Mouse (Mus musculus): ENCODE measurements at regions not wholly inside any gene's neighbourhood (a gene's known extent, or its start where the extent isn't known, plus 50 kb on each side); places are given as distances from the start of the nearest gene placed in this dataset.

DNA sequence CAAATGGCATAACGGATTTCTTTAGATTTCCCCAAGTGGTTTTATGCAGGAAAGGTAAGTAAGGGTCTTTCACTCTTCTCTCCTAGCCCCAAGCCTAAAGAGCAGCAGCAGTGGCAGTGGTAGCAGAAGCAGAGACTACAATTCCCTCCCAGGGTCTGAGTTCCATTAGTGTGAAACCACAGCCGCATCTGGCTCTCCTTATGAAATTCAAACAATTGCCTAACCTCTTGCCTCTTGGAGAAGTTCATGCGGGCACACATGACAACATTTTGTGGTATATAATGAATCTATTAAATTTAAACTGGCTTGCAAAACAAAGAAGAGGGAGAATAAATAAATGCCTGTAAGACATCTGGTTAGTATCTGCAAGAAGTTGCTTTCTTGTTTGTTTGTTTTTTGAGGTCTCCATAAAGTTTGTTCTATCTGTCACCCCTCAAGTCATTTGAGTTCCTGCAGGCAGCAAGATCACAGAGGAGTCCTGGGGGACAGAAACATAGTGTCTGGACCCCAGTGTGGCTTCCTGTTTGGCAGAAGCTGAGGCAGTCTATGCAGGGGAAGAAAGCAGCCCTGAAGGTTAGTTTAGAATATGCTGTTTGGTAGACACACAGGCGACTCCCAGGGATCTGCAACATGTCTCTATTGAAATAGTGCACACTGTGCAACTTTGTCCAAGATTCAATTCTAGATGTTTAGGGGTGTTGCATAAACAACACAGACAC is 578.9 kb downstream of the Kctd12 start:
- no peak for DNase-seq (ENCODE audit: low spot score in 2 of 2)

DNA sequence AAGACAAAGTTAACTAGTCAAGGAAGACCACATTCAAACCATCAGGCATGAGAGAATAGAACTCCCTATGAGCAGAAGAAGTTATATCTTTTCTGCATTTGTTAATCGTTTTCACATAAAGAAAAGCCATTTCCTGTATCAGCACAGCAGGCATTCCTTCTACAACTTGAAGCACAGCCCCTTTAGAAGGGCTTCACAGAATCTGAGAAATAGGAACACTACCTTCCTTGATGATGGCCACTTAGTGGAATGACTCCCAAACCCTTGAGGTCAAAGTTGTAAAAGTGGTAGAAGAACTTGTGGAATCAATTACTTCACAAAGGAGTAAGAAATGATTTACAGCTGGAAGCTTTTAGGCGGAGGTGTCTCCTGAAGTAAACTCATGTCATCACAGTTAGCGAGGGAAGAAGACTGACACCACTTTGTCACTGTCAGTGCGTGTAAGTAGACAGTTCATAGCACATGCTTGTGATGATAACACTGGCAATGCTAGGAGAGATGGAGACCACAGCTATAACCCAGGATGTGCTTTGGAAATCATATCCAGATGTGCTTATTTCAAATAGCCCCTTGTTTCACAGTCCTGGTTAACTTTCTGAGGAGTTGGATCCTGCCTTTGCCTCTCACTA is 580.3 kb downstream of the Kctd12 start:
- DNase-seq (ENCODE audit: low spot score in 2 of 2) = no peak

DNA sequence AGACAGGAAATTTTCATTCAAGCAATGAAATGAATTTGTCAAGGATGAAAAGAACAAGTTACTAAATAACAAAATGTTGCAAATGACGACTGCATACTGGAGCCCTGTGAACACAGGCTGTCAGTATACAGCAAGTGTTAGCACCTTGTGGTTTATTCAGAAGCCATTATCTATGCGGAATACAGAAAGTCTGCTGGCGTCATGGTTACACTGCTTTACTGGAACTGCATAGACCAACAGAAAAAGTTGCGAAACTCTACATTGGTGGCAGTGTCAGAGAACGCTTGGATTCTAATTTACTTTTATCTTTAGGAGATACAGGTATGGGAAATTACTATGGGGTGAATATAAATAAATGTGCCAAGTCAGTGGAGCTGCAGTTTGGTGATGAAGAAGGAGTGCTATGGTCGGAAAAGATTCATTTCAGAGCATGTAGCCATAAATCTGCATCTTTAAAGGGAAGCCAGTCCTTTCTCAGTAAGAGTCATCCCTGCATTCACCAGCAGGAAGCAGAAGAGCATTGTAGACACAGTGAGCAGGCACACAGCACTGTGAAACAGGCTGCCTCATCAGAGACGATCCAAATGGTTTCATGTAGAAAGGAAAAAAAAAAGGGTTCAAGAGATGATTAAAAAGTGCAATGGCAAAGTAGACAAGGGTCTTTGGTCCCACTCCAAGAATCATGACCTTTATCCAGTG is 586.3 kb downstream of the Kctd12 start:
- DNase-seq (ENCODE audit: low spot score in 2 of 2) = no peak

DNA sequence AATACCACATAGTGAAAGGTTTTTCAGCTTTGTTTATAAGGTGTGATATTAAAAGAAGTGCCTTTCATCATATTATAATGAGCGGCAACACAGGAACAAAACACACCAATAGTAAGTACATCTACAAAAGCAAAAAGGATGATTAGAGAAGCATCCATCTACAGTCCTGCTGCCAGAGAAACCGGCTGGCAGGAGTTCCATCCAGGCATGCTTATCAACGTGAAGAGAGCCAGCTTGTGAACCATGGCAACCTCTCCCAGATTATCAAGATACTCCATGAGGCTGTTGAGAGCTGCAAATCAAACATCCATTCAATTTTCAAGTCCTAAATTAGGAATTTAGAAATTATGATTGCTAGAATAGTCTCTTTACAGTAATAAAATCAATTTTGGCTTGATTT is 590.1 kb downstream of the Kctd12 start:
- DNase-seq (ENCODE audit: low spot score in 2 of 2) = no peak

DNA sequence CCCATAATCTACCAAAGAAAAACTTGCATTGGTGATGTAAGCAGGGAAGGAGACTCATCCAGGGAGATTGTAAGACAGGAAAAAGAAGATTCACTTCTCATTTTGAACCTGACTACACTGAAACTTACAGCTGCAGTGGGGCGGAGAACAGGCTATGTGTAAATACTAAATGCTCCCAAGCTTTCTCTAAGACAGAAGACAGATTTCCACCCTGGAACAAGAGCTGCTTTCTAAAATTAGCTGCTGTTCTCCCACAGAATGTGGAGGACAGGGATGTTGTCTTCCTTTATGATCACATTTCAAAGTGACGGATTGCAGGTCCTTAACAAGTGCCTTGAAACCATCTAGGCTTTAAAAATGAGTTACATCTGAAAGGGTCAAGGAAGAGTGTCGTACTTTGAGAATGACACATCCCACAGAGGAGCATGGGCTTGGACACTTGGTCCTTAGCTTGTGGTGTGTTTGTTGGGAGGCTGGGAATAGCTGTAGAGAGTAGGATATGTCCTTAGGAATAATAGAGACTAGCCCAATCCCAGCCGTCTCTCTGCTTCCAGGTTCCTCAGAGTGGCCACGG is 609.4 kb downstream of the Kctd12 start:
- no peak for DNase-seq (ENCODE audit: low spot score in 2 of 2)

DNA sequence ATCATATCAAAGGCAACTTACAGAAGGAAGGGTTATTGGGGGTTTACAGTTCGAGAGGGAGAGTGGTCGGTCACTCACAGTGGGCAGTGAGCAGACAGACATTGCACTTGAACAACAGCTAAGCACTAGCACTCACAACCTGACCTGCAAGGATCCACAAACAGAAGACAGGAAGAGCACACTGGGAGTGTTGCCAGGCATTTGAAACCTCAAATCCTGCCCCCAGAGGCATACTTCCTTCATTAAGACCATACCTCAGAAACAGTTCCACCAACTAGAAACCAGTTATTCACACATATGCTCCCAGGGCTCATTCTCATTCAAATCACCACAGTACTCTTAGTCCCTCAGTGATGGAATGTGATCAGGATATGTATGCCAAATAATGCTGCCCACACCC is 620.8 kb downstream of the Kctd12 start:
- no peak for DNase-seq (ENCODE audit: low spot score in 2 of 2)

DNA sequence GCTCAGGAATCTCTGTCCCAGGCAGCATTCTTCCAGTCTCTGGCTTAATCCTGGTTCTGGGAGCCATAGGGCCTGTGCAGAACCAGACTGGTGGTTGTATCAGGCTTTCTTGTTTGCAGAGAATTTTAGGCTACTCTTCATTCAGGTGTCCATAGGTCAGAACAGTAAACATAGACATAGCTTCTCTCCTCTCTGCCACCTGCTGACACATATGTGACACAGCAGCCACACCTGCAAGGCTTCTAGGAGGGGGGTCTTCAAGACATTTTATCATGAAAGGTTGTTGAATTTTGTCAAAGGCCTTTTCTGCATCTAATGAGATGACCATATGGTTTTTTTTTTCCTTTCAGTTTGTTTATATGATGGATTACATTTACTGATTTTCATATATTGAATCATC is 599.7 kb downstream of the Lmo7 start:
- DNase-seq (ENCODE audit: low spot score in 2 of 2) = no peak

DNA sequence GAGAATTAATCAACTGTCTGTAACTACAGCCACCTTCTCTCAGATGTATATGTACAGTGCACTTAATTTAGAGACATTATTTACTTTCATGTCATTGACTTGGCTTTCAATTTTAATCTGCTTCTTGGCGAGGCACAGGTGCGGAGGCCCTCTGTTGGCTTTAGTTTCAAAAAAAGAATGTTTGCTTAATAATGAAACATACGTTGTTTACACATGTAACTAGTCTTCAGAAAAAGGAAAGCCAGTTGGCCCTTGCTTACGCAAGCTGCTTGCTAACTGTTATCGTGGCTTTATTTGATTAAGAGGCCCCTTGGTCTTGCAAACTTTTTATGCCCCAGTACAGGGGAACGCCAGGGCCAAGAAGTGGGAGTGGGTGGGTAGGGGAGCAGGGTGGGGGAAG is 576.6 kb downstream of the Lmo7 start:
- no peak for DNase-seq (ENCODE audit: low spot score in 2 of 2)

DNA sequence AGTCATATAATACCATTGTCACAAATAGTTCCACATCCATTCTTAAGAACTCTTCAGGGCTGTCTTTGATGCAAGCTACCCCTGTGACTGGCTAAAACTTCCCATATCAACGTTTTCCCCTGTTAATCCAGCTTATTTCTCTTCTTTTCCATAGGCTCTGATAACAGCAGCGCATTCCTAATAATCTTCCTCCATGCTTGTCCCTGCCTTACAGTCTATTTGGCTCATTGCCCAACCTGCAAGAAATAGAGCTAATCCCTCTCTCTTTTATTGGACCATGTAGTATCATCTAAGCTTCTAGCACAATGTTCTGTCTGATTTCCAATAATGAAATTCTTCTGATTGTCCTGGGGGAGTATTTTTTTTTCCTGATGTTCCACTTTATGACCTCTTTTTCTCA is 573.1 kb downstream of the Lmo7 start:
- DNase-seq (ENCODE audit: low spot score in 2 of 2) = no peak

DNA sequence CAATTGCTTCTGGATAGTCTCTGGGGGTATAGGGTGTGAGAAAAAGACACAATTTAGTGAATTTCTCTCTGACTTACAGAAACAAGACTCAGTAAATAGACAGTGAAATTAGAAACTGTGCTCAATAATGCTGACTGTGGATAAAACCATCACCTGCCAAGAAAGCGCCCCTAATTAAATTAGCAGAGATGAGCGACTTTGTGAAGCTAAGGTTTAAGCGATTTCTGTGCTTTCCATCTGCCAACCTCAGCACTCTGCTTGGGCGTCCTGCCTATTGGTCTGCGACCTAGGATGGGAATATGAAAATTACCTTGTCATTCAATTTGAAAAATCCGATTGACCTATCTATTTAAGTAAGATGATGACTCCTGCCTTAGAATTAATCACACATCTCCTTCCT is 570.5 kb downstream of the Lmo7 start:
- no peak for DNase-seq (ENCODE audit: low spot score in 2 of 2)

DNA sequence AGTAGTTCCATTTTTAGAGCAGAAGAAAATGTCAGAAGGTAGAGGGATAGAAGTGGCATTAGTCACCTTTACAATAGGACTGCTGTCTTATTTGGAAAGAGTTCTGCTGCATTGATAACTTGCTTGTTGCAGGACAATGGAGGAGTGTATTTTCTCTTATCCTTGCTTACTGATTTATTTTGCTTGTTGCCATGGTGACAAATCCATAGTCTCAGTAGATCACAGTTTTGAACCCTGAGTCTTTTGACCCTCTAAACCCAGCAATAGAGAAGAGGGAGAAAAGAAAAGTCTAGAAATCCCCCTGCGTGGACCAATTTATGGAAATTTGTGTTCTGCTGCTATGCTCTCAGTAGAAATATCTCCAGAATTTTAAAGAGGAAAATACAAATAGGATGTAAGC is 561.6 kb downstream of the Lmo7 start:
- no peak for DNase-seq (ENCODE audit: low spot score in 2 of 2)

DNA sequence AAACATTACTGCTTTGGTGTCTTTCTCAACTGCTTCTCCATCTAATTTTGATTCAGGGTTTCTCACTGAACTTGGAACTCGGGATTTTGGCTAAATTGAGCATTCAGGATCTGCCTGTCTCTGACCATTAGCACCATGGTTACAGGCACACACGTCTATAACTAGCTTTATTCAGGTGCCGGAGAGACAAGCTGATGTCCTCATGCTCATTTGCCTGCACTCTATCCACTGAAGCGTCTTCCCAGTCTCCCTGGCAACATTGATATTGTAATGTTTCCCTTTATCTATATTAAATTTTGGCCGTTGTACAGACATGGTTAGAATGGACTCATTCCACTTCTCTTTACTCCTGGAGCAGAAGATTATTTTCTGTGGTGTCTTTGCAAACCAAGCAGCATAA is 520.3 kb downstream of the Lmo7 start:
- no peak for DNase-seq (ENCODE audit: low spot score in 2 of 2)

DNA sequence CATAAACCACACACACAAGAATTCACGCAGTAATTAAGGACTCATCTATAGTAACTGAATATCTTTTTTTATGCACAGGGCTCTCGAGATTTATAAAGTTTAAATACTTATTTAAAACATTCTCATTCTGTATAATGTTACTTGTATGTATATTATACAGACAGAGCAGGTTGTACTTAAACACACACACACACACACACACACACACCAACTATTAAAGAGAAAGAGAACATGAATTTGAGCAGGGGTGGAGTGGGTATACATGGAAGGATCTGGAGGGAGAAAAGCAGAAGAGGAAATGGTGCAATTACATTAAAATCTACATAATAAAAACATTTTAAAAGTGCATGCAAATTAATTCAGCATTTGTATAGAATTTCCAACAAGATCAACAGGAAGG is 518.8 kb downstream of the Lmo7 start:
- DNase-seq (ENCODE audit: low spot score in 2 of 2) = no peak

DNA sequence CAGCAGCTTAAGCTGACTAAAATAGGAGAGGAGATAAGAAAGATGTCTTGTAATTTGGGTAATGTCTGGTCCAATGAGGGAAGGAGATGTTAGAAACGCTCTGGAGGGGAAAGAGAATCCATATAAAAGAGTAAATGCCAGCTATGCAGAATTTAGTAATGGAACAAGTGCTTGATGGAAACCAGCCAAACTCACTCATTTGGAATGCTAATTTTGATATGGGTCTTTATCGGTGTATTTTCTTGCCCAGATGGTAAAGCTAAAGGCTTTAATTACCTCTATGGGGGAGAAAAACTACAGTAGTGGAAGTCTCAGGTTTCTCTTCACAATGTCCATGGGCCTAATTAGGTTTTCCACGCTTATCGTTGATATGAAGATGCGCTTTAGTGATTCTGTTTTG is 518.3 kb downstream of the Lmo7 start:
- DNase-seq (ENCODE audit: low spot score in 2 of 2) = no peak

DNA sequence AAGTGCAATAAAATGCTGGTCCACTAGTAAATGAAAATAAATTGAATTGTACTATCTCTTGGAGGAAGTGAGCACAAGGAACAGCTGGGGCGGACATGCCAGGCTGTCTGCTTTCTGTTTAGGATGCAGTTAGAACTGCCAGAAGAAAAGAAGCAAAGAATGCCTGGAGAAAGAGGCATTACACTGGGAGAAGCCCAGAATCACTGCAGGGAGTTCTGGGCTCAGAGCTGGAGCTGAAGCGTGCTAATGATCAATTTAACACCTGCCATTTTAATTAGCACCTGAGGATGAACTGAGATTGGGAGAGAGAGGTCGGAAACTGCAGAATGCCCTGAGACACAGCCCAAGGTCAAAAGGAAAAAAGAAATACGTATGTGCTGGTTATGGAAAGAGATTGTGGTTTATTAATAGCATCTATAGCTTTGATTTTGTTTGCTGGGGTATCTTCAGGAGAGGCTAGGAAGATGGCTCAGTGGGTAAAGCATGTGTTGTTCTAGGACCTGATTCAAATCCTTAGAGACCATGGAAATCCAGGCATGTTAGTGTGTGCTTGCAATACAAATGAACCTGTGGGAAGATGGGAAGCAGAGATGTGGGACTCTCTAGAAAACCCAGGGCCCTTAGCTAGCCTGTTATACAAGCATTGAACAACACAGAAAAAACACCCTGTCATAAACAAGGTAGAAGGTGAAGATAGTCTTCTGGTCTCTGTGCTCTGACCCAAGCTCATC is 514.2 kb downstream of the Lmo7 start:
- no peak for DNase-seq (ENCODE audit: low spot score in 2 of 2)

DNA sequence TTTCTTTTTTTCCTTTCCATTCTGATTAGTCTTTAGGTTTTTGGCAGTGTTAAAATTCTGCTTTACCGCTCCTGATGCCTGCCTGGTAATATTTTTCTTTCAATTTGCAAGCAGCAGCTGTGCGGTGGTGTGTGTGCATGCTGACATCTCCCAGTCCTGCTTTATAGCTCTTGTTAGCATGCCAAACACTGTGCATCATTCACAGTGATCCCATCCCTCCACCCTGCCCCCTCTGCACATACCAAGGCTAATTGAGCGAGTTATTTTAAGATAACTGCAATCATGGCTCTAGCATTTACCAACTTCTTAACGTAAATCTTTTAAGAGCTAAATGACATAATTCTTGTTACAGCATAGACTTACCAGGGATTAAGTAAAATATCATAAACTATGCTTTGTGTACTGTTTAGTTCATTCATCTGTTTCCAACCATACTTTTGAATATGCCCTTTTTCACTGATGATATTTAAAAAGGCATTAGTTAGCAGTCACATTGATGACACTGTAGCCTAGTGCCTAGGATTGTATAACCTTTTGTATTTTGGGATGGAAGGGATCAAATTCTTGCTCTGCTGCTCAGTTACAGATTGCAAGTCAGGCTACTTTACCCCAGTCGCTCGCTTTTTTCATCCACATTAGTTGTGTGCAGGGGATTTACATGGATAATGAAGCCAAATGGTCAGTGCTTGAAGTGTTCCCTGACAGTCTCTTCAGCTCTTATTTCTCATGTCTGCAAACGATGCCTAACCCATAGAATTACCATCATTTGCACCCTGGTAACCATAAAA is 487.0 kb downstream of the Lmo7 start:
- DNase-seq (ENCODE audit: low spot score in 2 of 2) = no peak

DNA sequence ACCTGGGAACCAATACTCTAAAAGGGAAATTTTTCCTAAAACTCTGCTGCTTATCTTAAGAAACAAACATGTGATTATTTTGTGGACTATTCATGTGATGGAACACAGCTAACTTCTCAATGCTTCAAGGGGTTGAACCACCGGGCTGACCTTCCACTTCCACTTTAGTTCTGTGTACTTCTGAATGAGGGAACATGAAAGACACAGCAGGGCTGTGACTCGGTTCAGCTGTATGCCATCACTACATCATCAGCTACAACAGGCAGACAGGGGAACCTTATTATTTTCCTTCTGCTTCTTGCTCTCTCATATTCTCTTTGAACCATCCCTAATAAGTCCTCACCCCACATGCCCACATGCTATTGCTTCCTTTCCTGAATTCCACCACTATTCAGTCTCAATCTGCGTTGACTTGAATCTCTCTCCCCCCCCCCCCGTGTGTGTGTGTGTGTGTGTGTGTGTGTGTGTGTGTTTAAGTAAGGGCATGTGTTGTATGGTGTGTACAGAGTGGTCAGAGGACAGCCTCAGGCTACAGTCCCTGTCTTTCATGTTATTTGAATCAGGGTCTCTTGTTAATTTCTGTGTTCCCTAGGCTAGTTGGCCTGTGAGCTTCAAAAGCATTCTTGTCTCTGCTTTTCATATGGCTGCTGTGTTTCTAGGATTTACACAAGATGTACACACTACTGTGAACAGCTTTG is 485.7 kb downstream of the Lmo7 start:
- DNase-seq (ENCODE audit: low spot score in 2 of 2) = no peak

DNA sequence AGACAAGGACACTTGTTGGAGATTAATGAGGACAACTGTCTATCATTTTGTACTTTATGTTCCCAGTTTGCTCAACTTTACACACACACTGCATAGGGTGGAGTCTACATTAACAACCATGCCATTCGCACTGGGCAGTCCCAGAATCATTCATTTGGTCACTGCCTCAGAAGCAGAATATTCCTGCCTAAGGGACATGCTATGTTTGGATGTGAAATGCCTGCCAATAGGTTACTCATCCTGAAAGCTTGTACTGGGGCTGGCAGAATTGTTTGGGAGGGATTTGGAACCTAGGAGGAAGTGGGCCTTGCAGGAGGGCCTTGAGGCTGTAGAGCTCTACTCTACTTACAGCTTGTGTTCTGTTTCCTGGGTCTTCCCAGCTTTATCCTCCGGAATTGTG is 482.3 kb downstream of the Lmo7 start:
- no peak for DNase-seq (ENCODE audit: low spot score in 2 of 2)

DNA sequence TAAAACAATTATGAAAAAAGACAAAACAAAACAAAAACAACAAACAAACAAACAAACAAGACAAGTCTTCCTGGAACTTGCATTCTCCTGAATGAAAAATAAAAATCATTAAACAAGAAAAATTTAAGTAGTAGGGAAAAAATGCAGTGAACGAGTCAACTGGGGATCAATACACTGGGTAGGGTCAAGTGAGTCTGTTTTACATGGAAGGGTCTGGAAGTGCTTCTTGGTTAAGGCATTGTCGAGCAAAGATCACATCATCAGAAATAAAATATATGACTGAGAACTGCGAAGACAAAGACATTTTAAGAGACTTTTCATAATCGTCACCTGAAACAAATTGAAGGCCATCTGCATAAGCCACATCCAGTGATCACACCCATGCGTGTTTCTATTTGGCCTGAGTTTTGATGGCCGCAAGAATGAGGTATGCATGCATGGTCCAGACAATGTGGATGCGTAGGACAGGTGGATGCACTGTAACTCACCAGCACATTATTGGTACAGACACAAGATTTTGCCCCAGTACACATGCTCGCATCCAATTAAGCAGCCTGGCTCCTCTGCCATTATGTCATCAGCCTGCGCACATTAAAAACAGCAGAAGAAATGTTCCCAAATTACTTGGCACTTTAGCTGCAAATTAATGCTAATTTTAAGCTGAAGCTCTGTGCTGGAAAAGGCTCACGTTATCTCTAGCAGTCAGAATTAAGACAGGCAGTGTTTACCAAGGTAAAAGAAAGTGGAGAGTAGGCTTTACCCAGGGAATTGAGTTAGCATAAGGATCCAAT is 475.3 kb downstream of the Lmo7 start:
- no peak for DNase-seq (ENCODE audit: low spot score in 2 of 2)

DNA sequence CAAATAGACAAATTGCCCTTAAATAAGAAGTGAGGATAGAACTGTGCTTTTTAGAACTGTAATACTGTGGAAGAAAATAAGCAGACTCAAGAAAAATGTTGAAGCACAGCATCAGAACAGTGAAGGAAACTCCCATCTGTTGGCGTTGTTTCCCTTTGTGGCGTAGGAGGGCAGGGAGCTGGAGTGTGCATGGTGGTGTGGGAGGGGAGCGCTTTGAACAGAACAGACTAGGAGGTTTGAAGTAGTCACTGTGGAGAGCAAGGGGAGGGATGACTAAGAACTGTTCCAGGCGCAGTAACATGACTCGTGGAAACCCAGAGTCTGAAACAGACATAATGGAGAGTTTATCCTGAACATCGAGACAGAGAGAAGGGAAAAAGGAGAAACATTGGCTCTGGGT is 469.7 kb downstream of the Lmo7 start:
- no peak for DNase-seq (ENCODE audit: low spot score in 2 of 2)
